Mouse (Mus musculus): ENCODE results near the gene Tax1bp1. TPM values are rescaled to one million over a fixed set of nuclear protein-coding genes. Genes with fewer than 3 reads are reported as not detected.

The Tax1bp1 gene
- polyA plus RNA-seq, 1 experiment: 65.8 TPM

DNA sequence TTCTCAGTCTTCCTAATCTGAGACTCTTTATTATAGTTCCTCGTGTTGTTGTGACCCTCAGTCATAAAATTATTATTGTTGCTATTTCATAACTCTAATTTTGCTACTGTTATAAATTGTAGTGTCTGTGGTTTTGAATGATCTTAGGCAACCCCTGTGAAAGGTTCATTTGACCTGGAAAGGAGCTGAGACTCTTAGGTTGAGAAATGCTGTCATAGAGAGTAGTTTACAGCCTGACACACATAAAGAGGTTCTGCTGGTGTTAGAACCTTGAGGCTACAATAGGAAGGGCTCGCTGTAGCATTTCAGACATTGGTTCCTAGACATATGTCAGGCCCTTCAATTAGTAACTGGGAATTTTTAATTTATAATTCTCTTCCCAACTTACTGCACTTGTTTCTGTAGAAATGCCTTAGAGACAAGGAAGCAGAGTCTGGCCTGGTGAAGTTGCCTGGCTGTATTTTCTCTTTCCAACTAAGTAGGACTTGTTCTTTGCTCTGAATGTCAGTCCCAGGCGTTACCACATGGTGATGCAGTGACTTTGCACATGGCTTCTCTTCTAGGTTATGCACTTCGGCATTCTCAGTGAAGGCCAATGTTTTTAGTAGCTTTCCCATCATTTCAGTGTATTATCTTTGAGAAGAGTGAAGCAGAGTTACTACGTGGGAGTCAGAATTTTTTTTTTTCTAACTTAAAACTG, 4.1 kb downstream of the Tax1bp1 start:
- Histone ChIP-seq H3K4me3 (replicated peaks; ENCODE audit: control insufficient read depth, low read depth, low read length) (no peak overlapping the region), H3K27ac (ENCODE audit: control insufficient read depth, insufficient read depth, low read depth, low read length, poor library complexity) (no peak overlapping the region), H3K4me1 (ENCODE audit: control insufficient read depth, insufficient read depth, low read length) (no peaks in the 10 kb centered on the region; the same call in 1 of the 2 replicates)
- WGBS: 26% methylated on average over 5 of the region's 5 CpGs
- no peak for TF ChIP-seq CTCF (IDR thresholded peaks at IDR 0.05; ENCODE audit: control insufficient read depth, insufficient read depth, low read length)
- no peak for TF ChIP-seq POLR2A (IDR thresholded peaks at IDR 0.05; ENCODE audit: borderline replicate concordance, control insufficient read depth, low read depth, low read length)

- 51% methylated on average over 8 of the region's 8 CpGs for WGBS
- TF ChIP-seq POLR2A (IDR thresholded peaks at IDR 0.05; ENCODE audit: borderline replicate concordance, control insufficient read depth, low read depth, low read length): no peak
- TF ChIP-seq CTCF (IDR thresholded peaks at IDR 0.05; ENCODE audit: control insufficient read depth, insufficient read depth, low read length): peak; percentile 30; the same call in 1 of the 2 replicates
- H3K27ac ChIP-seq (ENCODE audit: control insufficient read depth, insufficient read depth, low read depth, low read length, poor library complexity): no peak overlapping the region
- H3K4me1 ChIP-seq (ENCODE audit: control insufficient read depth, insufficient read depth, low read length): no peaks in the 10 kb centered on the region; the same call in 1 of the 2 replicates
- H3K4me3 ChIP-seq (replicated peaks; ENCODE audit: control insufficient read depth, low read depth, low read length): no peak overlapping the region
These were observed 11.4 kb downstream of the Tax1bp1 start for GRCm38 (mm10) chr6:52724805-52725439.

- TF ChIP-seq POLR2A (IDR thresholded peaks at IDR 0.05; ENCODE audit: borderline replicate concordance, control insufficient read depth, low read depth, low read length) (no peak), CTCF (IDR thresholded peaks at IDR 0.05; ENCODE audit: control insufficient read depth, insufficient read depth, low read length) (no peak)
- 76% methylated on average over 4 of the region's 4 CpGs for WGBS
- H3K27ac ChIP-seq (ENCODE audit: control insufficient read depth, insufficient read depth, low read depth, low read length, poor library complexity): no peak overlapping the region
- H3K4me3 ChIP-seq (replicated peaks; ENCODE audit: control insufficient read depth, low read depth, low read length): no peak overlapping the region
- no peaks in the 10 kb centered on the region for H3K4me1 ChIP-seq (ENCODE audit: control insufficient read depth, insufficient read depth, low read length)
These were observed 16.8 kb downstream of the Tax1bp1 start for GRCm38 (mm10) chr6:52730338-52730737.

DNA sequence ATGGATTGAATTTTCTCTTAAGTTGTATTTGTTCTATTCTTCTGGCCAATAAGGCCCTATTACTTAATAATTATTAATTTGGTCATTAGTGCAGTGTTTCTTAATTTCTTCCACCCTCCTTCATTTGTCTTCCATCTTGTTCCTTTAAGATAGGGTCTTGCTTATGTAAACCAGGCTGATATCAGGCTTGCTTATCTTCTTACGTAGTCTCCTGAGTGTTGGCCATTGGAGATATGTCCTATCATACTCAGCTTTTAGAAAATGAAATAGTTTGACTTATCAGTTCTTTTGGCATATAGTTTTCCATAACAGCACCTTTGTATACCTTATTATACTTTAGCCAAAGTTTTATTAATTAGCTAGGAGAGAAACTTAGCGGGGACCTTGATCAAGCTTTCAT, 21.1 kb downstream of the Tax1bp1 start:
- TF ChIP-seq CTCF (IDR thresholded peaks at IDR 0.05; ENCODE audit: control insufficient read depth, insufficient read depth, low read length) (no peak), POLR2A (IDR thresholded peaks at IDR 0.05; ENCODE audit: borderline replicate concordance, control insufficient read depth, low read depth, low read length) (no peak)
- WGBS: 81% methylated on average over 2 of the region's 2 CpGs
- H3K4me1 ChIP-seq (ENCODE audit: control insufficient read depth, insufficient read depth, low read length): no peaks in the 10 kb centered on the region

DNA sequence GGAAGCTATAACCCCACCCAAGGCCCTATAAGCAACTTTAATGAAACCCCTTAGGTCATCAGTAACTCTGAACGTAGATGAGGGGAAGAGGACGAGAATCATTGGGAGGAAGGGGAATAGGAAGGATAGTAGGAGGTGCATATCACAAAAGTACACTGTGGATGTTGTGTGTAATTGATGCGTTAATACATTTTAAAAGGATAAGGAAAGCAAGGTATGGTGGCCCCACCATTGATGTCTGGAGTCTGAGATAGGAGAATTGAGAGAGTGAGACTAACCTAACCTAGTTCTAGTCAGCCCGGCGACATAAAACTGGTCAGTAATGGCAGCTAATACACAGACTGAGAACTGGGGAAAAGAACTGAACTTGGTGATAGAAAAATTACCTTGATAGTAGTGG, 39.3 kb downstream of the Tax1bp1 start:
- Histone ChIP-seq H3K4me3 (replicated peaks; ENCODE audit: control insufficient read depth, low read depth, low read length) (no peak overlapping the region), H3K4me1 (ENCODE audit: control insufficient read depth, insufficient read depth, low read length) (peaks cover under 1% of the 10 kb centered on the region; the same call in 1 of the 2 replicates), H3K27ac (ENCODE audit: control insufficient read depth, insufficient read depth, low read depth, low read length, poor library complexity) (no peak overlapping the region)
- 89% methylated on average over 5 of the region's 5 CpGs for WGBS
- TF ChIP-seq CTCF (IDR thresholded peaks at IDR 0.05; ENCODE audit: control insufficient read depth, insufficient read depth, low read length) (no peak), POLR2A (IDR thresholded peaks at IDR 0.05; ENCODE audit: borderline replicate concordance, control insufficient read depth, low read depth, low read length) (no peak)

More for the DNA sequence above, 21.1 kb downstream of the Tax1bp1 start:
- Histone ChIP-seq H3K4me3 (replicated peaks; ENCODE audit: control insufficient read depth, low read depth, low read length) (no peak overlapping the region), H3K27ac (ENCODE audit: control insufficient read depth, insufficient read depth, low read depth, low read length, poor library complexity) (no peak overlapping the region)

- H3K4me3 ChIP-seq (replicated peaks; ENCODE audit: control insufficient read depth, low read depth, low read length): no peak overlapping the region
- TF ChIP-seq POLR2A (IDR thresholded peaks at IDR 0.05; ENCODE audit: borderline replicate concordance, control insufficient read depth, low read depth, low read length): no peak
- no peak for TF ChIP-seq CTCF (IDR thresholded peaks at IDR 0.05; ENCODE audit: control insufficient read depth, insufficient read depth, low read length)
- 62% methylated on average over 7 of the region's 7 CpGs for WGBS
- no peaks in the 10 kb centered on the region; the same call in 1 of the 2 replicates for H3K4me1 ChIP-seq (ENCODE audit: control insufficient read depth, insufficient read depth, low read length)
- no peak overlapping the region for H3K27ac ChIP-seq (ENCODE audit: control insufficient read depth, insufficient read depth, low read depth, low read length, poor library complexity)
These were observed 51.7 kb downstream of the Tax1bp1 start for GRCm38 (mm10) chr6:52765206-52765605.

DNA sequence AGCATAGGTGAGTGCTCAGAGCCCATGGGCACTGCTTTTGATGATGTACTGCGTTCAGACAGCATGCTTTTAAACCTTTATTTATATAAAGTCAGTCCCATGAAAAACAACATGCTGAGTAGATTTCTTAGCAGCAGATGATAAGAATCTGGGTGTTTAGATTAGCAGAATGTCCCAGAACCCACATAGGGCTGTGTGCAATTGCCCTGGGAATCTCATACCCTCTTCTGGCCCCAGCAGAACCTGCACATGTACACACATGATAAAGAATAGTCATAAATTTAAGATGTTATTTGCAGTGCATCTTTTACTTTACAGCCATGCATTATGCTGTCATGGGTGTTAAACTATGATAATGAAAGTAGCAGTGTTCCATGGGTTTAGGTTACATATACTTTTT, 57.3 kb downstream of the Tax1bp1 start:
- TF ChIP-seq CTCF (IDR thresholded peaks at IDR 0.05; ENCODE audit: control insufficient read depth, insufficient read depth, low read length): no peak
- no peak for TF ChIP-seq POLR2A (IDR thresholded peaks at IDR 0.05; ENCODE audit: borderline replicate concordance, control insufficient read depth, low read depth, low read length)
- 96% methylated on average over 1 of the region's 1 CpGs for WGBS
- no peak overlapping the region for H3K4me3 ChIP-seq (replicated peaks; ENCODE audit: control insufficient read depth, low read depth, low read length)
- H3K27ac ChIP-seq (ENCODE audit: control insufficient read depth, insufficient read depth, low read depth, low read length, poor library complexity): no peak overlapping the region
- no peaks in the 10 kb centered on the region; the same call in 1 of the 2 replicates for H3K4me1 ChIP-seq (ENCODE audit: control insufficient read depth, insufficient read depth, low read length)

DNA sequence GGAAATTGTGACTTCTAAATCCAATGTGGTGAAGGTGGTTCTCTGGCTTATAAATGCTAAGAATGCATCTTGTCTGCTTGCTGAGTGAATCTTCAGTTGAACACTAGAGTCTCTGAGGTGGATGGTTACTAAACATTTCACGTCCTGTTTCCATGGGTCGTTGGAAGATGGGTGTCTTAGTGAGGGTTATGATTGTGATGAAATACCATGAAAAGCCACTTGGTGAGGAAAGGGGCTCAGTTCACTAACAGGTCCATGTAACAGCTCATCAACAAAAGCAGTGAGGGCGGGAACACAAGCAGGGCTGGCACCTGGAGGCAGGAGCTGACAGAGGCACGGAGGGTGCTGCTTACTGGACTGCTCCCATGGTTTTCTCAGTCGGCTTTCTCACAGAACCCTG, 59.6 kb downstream of the Tax1bp1 start:
- WGBS: 43% methylated on average over 5 of the region's 5 CpGs
- no peak overlapping the region for H3K27ac ChIP-seq (ENCODE audit: control insufficient read depth, insufficient read depth, low read depth, low read length, poor library complexity)
- H3K4me3 ChIP-seq (replicated peaks; ENCODE audit: control insufficient read depth, low read depth, low read length): no peak overlapping the region
- no peak for TF ChIP-seq POLR2A (IDR thresholded peaks at IDR 0.05; ENCODE audit: borderline replicate concordance, control insufficient read depth, low read depth, low read length)
- no peak for TF ChIP-seq CTCF (IDR thresholded peaks at IDR 0.05; ENCODE audit: control insufficient read depth, insufficient read depth, low read length)
- no peaks in the 10 kb centered on the region for H3K4me1 ChIP-seq (ENCODE audit: control insufficient read depth, insufficient read depth, low read length)
